Mouse (Mus musculus): Measurements from ENCODE around the gene Eddm3b. TPM values are rescaled to one million over a fixed set of nuclear protein-coding genes. Genes with fewer than 3 reads are reported as not detected.

The Eddm3b gene
- not detected for total RNA-seq (2023)

DNA sequence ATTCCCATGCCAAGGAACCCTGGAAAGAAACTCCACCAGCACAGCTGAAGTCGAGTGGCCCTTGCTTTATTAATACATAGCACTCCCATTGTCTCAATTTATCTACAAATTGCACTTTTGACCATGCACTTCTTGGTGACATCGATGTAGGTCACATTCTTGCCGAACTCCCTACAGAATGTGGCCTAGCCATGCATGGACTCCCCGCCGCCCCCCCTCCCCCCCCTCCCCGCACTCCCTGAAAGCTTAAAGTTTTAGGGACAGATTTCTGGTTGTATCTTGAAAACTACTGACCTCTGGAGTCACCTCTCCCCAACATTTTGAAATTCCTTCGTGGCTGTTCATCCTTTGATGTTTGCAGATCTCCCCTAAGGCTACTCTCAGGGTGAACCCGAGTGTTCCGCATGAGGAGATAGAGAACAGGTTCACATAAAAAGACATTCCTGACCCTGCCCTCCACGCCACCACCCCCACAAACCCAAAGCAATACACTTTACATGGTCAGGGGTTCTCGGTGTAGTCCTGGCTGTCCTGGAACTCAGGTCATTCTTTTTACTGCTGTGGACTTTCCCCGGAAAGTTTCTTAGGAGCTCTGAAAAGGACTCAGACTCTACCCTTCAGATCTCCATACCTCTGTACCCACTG is at the start of gene Eddm3b:
Eddm3b (plus strand) TSS at position 511 of the 645 bp plus-strand sequence.

GRCm38 (mm10) chr14:51074335-51074734 is 39.9 kb upstream of the Eddm3b start, which contains the start of gene Olfr750:
Gene Olfr750, minus strand, starts transcription at chr14:51074435.

DNA sequence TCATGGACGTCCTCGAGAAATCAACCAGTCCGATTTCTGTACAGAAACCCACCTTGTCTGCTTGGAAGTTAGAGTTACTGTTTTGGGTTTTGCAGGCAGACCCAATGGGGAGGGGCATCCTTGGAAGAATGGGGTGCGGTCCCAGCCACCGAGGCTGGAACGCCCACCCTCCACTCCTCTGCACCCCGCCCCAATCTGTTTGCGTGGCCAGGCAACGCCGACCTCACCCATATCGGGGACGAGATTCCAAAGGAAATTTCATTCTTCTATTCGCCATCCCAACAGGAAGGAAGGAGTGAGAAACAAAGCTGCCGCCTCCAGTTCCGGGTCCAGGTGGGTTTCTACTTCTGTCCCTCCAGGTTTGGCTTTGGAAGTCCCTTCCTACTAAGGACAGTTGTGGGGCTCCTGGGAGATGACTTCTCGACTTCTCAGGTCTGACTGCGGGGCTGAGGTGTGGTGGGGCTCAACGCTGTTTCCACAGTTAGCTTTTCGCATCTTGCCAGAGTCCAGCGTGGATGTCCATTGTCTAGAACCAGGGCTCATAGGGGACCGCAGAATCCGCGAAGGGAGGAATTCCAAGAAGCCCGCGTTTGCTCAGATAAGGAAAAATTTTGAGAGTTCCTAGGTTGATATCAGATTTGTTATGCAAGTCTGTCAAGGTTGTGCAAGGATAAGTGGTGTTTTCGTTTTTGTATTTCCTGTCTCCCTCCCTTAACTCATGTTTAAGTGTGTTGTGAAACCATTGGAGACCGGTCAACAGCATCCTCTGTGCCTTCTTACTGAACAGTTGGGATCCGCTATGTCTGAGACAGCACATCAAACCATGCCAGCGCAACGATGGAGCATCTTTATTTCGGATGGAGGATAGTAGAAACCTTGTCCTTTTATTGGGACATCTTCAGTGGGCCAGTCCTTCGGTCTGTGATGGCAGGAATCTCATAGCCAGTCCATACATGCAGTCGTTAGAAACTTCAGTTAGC is 23.0 kb upstream of the Eddm3b start, which contains the start of the genes Rnase4 and Ang:
Rnase4 (plus strand) TSS at position 157 of the 980 bp plus-strand sequence.
Ang (plus strand) TSS at position 230 of the 980 bp plus-strand sequence.

GRCm38 (mm10) chr14:51146685-51147084 is 32.5 kb downstream of the Eddm3b start, which contains the start of gene Rnase1:
Gene Rnase1, minus strand, starts transcription at chr14:51146785.

DNA sequence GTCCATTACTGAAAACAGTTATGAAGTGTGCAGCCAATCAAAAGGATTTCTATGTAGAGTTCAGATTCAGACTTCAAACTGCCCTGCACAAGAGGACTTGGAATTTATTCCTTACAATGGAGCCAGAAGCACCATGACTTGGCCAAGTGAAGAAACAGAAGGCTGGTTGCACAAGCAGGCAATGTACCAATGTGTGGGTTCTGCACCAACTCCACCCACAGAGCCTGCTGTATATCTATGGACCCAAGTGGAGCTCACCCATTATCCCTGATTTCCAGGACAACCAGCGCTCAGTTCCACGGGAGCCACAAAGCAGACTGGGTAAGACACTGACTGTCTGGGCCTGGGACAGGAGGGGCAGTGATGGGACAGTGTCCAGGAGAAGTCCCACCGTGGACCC is 47.8 kb downstream of the Eddm3b start, which contains the start of gene Rnase2b:
Rnase2b (plus strand) TSS at position 285 of the 400 bp plus-strand sequence.

Other genes with a start within 250 kb of the Eddm3b start
- 10 to 100 TPM; 44.4 to 66.7 TPM for gene Tep1, start 243.9 kb upstream of the Eddm3b start, total RNA-seq (2023)
- under 1 TPM in 1 of 2 experiments, not detected in 1; 0.33 TPM for gene Klhl33, start 216.9 kb upstream of the Eddm3b start, total RNA-seq (2023)
- 10 to 100 TPM; 19.2 to 25.5 TPM for gene Osgep, start 189.5 kb upstream of the Eddm3b start, total RNA-seq (2023)
- 10 to 100 TPM; 18.4 to 22.9 TPM for gene Apex1, start 189.5 kb upstream of the Eddm3b start, total RNA-seq (2023)
- gene Pip4p1, start 183.6 kb upstream of the Eddm3b start, total RNA-seq (2023) = 10 to 100 TPM; 54.5 to 86.3 TPM
- 10 to 100 TPM; 65.2 to 70.9 TPM for gene Pnp, start 183.3 kb upstream of the Eddm3b start, total RNA-seq (2023)
- 10 to 100 TPM; 67.9 to 80.1 TPM for gene Gm49342, start 169.9 kb upstream of the Eddm3b start, total RNA-seq (2023)
- 1 to 10 TPM; 5.8 to 7.4 TPM for gene Pnp2, start 158.4 kb upstream of the Eddm3b start, total RNA-seq (2023)
- under 1 TPM in 1 of 2 experiments, not detected in 1; 0.22 TPM for gene Rnase10, start 106.7 kb upstream of the Eddm3b start, total RNA-seq (2023)
- gene Rnase9, start 72.6 kb upstream of the Eddm3b start, total RNA-seq (2023) = not detected
- not detected for gene Rnase11, start 64.3 kb upstream of the Eddm3b start, total RNA-seq (2023)
- 1 to 10 TPM; 1.0 to 2.2 TPM for gene Rnase12, start 56.8 kb upstream of the Eddm3b start, total RNA-seq (2023)
- not detected for gene Olfr750, start 40.0 kb upstream of the Eddm3b start, total RNA-seq (2023)
- 1 to 10 TPM; 6.5 to 7.8 TPM for gene Rnase4, start 23.3 kb upstream of the Eddm3b start, total RNA-seq (2023)
- gene Ang, start 23.3 kb upstream of the Eddm3b start, total RNA-seq (2023) = 1 to 10 TPM; 5.4 to 6.6 TPM
- 10 to 100 TPM; 32.8 to 50.5 TPM for gene Rnase6, start 9.5 kb downstream of the Eddm3b start, total RNA-seq (2023)
- not detected for gene Rnase1, start 32.4 kb downstream of the Eddm3b start, total RNA-seq (2023)
- gene Rnase2b, start 47.8 kb downstream of the Eddm3b start, total RNA-seq (2023) = 1 to 10 TPM in 1 of 2 experiments, under 1 TPM in 1; 0.88 to 1.3 TPM
- gene Ang2, start 84.7 kb downstream of the Eddm3b start, total RNA-seq (2023) = not detected
- not detected for gene Ear14, start 89.0 kb downstream of the Eddm3b start, total RNA-seq (2023)
- gene Rnase2a, start 141.7 kb downstream of the Eddm3b start, total RNA-seq (2023) = 10 to 100 TPM; 38.2 to 59.1 TPM
- not detected for gene Gm7247, start 247.3 kb downstream of the Eddm3b start, total RNA-seq (2023)